Mouse (Mus musculus) hindbrain, embryonic 14.5 days (tissue): ENCODE measurements at regions not wholly inside any gene's neighbourhood (a gene's known extent, or its start where the extent isn't known, plus 50 kb on each side); places are given as distances from the start of the nearest gene placed in this dataset.

Experiments
- ATAC-seq: fragments of 200-750 bp; cut with Nextera tagmentation; 2 replicates; pipeline ENCODE4 v1.8.0; 2017; ENCODE audit warnings: moderate number of reproducible peaks, mild to moderate bottlenecking, moderate TSS enrichment, moderate library complexity; ENCODE audit not compliant: low FRiP score
- DNase-seq: peaks from one replicate; pipeline ENCODE4 v3.0.0-alpha.2; 2015; ENCODE audit warnings: low spot score
- H3K27ac ChIP-seq: fragments of 300-500 bp; sonication (generic); 2 replicates; pipeline ENCODE4 v1.5.1; 2014; ENCODE audit warnings: mild to moderate bottlenecking, moderate library complexity
- H3K27me3 ChIP-seq: fragments of 300-500 bp; sonication (generic); 2 replicates; pipeline ENCODE4 v1.6.1; 2014; ENCODE audit warnings: mild to moderate bottlenecking, low read length, mixed read lengths; ENCODE audit not compliant: control insufficient read depth, insufficient read depth
- H3K36me3 ChIP-seq: fragments of 300-500 bp; sonication (generic); replicated peaks from 2 replicates; pipeline ENCODE4 v1.6.1; 2014; ENCODE audit not compliant: control insufficient read depth, insufficient read depth
- H3K4me1 ChIP-seq: fragments of 300-500 bp; sonication (generic); replicated peaks from 2 replicates; pipeline ENCODE4 v1.6.1; 2014; ENCODE audit warnings: antibody characterized with exemption, low read length, mixed read lengths; ENCODE audit not compliant: control insufficient read depth, insufficient read depth
- H3K4me2 ChIP-seq: fragments of 300-500 bp; sonication (generic); replicated peaks from 2 replicates; pipeline ENCODE4 v1.6.1; 2014; ENCODE audit warnings: mild to moderate bottlenecking, moderate library complexity
- H3K4me3 ChIP-seq: fragments of 300-500 bp; sonication (generic); replicated peaks from 2 replicates; pipeline ENCODE4 v1.5.1; 2014; ENCODE audit warnings: mild to moderate bottlenecking, low read length
- H3K9ac ChIP-seq: fragments of 300-500 bp; sonication (generic); 2 replicates; pipeline ENCODE4 v1.6.1; 2014
- H3K9me3 ChIP-seq: fragments of 300-500 bp; sonication (generic); 2 replicates; pipeline ENCODE4 v1.6.1; 2016; ENCODE audit warnings: low read length; ENCODE audit not compliant: control insufficient read depth
- WGBS: fragments of 180-500 bp; shearing (Covaris S2); extraction: QIAGEN DNeasy Blood & Tissue Kit; methylation state at CpG from one replicate; pipeline ENCODE4 v1.1.7; 2014; 5-methylcytosine and 5-hydroxymethylcytosine counted together

DNA sequence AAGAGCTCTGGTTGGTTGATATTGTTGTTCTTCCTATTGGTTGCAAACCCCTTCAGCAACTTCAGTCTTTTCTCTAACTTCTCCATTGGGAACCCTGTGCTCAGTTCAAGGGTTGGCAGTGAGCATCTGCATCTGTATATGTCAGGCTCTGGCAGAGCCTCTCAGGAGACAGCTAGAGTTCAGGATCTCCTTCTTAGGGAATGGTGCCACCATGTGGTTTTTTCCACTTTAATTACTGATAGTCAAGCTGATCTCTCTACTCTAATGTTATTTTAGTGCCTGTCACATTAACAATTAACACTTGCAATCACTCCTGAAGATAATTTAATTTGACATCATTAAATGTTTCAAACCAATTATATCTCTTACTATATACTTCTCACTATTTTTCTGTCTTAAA lies 550.4 kb downstream of the Gm597 start:
- no peak overlapping the region for H3K4me3 ChIP-seq
- ATAC-seq (no peak), DNase-seq (no peak)
- no peaks in the 10 kb centered on the region for H3K9me3 ChIP-seq
- H3K4me2 ChIP-seq: no peak overlapping the region
- H3K27me3 ChIP-seq: no peaks in the 10 kb centered on the region
- H3K36me3 ChIP-seq: no peaks in the 10 kb centered on the region
- no peak overlapping the region for H3K9ac ChIP-seq
- no peaks in the 10 kb centered on the region for H3K4me1 ChIP-seq
- no peak overlapping the region for H3K27ac ChIP-seq

DNA sequence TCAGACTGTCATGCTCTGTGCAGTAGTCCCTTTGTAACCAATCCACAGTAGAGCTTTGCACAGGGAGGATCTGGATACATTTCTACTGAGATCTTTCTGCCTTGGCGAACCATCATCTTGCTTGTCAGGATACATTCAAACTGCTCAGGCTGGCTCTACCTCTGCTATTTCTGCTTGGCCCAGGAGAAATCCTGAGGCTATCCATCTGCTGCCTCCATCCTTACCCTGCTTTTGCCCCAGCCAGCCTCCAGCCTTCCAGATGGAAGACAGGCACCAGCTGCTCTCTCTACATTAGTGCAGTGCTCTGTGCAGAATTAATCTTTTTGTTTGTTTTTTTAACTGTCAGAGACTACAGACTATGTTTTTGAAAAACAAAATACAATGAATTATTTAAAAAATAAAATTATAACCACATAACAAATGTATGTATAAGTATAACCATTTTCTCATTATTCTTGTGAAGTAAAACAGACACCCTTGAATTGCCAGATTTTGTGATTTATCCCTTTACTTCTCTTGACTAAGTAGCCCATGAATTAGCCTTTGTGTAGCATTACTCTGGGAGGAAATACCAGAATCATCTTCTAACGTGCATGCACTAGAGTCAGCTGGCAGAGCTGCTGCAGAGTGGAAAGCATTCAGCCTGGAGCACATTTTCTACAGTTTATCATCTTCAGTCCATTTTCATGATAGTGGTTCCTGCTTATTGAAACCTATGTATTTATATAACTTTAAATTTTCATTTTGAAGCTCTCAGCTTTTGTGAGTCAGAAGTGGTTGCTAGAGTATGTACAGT lies 565.6 kb downstream of the Gm597 start:
- 46% methylated on average over 2 of the region's 2 CpGs for WGBS
- peak overlapping the region; percentile 57 for H3K27ac ChIP-seq
- no peaks in the 10 kb centered on the region for H3K4me1 ChIP-seq
- H3K4me2 ChIP-seq: no peak overlapping the region
- no peaks in the 10 kb centered on the region for H3K36me3 ChIP-seq
- DNase-seq (peak; percentile 57), ATAC-seq (peak; percentile 90)
- H3K9me3 ChIP-seq: no peaks in the 10 kb centered on the region
- no peaks in the 10 kb centered on the region for H3K27me3 ChIP-seq
- H3K4me3 ChIP-seq: no peak overlapping the region
- H3K9ac ChIP-seq: no peak overlapping the region
